Mouse (Mus musculus): ENCODE data around the gene 1110065P20Rik. TPM values are rescaled to one million over a fixed set of nuclear protein-coding genes. Genes with fewer than 3 reads are reported as not detected.

1110065P20Rik gene
- total RNA-seq, 4 experiments from 2014 or later: 45.1 to 51.4 (median 49.2) TPM

DNA sequence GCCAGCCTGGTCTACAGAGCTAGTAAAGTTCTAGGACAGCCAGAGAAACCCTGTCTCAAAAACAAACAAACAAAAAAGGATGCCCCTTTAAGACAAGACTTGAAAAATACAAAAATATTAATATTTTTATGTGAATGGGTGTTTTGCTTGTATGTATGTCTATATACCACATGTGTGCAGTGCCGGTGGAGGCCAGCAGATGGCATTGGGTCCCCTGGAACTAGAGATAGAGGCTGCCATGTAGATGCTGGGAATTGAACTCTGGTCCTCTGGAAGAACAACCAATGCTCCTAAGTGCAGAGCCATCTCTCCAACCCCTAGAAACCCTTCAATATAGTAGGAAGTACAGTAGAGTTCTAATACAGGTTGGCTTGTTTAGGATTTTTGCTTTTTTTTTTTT is 10.0 kb downstream of the 1110065P20Rik start:
- DNase-seq: no peak

- no peak for DNase-seq
Measured at GRCm38 (mm10) chr4:124838035-124838700, 12.8 kb downstream of the 1110065P20Rik start.

DNA sequence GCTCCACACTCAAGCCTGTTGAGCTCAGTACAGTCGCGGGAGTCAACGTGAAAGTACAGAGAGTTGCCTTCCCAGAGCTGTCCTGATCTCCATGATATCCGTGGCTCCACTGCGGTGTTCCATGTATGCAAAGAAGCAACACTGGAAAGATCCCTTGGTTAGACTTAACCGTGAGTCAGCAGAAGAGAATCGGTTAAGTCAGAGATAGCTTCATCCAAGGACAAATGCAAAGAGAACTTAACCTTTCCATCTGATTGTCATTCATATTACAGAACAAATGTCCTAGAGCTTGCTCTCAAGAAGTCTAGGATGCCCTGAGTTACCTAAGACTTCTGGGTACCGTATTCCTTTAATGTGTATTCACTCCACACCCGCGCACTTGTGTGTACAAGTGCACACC is 18.2 kb downstream of the 1110065P20Rik start:
- DNase-seq: no peak

GRCm38 (mm10) chr4:124829671-124830070 is 21.3 kb downstream of the 1110065P20Rik start:
- DNase-seq: no peak

DNA sequence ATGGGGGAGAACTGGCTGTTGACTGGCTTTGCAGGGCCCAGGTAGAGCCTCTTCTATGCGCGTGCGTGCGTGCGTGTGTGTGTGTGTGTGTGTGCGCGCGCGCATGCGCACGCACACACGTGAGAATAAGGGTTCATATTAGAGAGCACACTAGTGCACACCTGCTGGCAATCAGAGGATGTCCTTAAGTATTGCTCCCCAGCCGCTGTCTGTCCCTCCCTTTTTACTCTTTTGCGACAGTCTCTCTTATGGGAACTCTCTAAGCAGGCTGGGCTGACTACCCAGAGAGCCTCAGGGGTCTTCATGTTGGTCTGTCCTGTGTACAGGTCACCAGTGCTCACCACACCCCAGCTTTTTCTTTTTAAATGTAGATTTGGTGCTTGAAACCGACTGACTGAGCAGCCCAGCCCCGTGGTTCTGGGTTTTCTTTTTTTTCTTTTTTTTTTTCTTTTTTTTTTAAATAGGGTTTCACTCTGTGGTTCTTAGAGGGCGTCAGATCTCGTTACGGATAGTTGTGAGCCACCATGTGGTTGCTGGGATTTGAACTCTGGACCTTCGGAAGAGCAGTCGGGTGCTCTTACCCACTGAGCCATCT is 25.5 kb downstream of the 1110065P20Rik start:
- DNase-seq: no peak

GRCm38 (mm10) chr4:124824967-124825366 is 26.0 kb downstream of the 1110065P20Rik start:
- no peak for DNase-seq

DNA sequence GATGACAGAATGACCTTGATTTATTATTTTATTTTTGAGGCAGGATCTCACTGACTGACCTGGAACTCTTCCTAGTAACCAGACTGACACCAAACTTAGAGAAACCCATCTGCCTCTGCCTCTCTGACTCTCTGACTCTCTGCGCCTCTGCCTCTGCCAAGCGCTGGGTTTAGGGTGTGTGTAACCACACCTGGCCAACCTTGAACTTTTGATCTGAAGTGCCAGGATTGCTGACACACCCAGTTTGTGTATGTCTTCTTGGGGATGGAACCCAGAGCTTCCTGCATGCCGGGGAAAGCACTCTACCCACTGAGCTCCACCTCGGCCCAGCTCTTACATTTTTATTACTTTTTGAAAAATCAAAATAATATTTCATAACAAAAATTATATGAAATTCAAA is 32.2 kb downstream of the 1110065P20Rik start:
- DNase-seq: no peak

DNA sequence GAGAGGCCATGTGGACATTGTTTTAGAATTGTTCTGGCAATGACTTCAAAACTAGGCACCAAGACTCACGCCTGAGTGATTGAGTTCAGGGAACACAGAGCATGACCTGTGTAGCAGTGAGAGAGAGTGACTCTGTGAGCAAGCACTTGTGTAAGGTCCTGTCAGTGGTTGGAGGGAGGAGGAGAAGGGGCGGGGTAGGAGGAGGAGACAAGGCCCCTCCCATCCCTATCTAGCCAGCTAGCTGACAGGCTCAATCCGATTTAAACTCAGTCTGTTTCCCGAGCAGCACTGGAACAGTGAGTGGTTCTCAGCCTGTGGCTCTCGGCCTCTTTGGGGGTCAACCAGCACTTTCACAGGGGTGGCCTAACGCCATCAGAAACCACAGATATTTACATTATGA is 33.2 kb downstream of the 1110065P20Rik start:
- DNase-seq: peak; percentile 59

- no peak for DNase-seq
Measured at GRCm38 (mm10) chr4:124815901-124816300, 35.1 kb downstream of the 1110065P20Rik start.

- DNase-seq: no peak
Measured at GRCm38 (mm10) chr4:124811347-124811975, 39.5 kb downstream of the 1110065P20Rik start.

GRCm38 (mm10) chr4:124810056-124810455 is 40.9 kb downstream of the 1110065P20Rik start:
- DNase-seq: no peak

DNA sequence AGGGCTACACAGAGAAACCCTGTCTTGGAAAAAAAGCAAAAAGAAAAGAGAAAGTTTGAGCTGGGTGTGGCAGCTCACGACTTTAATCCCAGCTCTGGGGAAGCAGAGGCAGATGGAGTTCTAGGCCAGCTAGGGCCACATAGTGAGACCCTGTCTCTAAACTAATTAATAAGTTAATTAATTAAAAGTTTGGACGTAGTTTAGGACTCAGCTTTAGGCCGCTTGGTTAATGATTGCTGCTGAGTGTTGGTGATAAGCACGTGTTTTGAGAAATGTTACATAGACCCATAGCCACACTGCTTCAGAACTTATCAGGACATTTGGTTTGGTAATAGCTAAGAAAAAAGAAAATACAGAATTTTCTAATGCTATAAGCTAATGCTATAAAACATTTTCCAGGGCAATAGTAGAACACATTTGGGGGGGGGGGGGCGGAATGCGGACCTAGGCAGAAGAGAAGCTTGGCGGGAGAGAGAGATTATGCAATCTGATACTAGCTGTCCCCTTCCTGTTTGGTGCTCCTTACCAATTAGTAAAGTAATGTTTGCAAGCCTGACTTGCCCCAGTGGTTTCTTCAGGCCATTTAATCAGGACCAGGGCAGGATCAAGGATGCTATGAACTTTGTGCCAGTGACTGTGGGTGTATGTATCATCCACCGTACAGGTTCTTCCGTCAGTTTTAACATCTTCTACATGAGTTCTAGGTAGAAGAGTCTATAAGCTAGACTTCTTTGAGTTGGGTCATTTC is 41.7 kb downstream of the 1110065P20Rik start:
- no peak for DNase-seq

- no peak for DNase-seq
Measured at GRCm38 (mm10) chr4:124808511-124808910, 42.5 kb downstream of the 1110065P20Rik start.

DNA sequence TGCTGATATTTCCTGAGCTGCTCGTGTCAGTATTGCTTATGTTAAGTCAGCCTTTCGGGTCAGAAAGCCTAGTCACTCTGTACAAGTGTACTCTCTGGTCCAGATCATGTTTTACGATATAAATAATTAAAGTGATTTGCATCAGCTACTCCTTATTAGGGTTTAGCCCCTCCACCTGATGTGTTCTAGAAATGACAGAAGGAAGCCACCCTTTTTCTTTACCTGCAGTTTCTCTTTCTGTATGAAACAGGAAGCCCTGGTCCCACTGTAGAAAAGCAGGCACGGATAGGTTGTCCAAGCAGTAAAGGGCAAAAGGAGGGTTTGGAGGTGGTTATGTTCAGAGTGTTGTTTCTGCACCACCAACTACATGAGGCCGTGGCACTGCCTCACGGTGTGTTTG is 47.6 kb downstream of the 1110065P20Rik start:
- no peak for DNase-seq

DNA sequence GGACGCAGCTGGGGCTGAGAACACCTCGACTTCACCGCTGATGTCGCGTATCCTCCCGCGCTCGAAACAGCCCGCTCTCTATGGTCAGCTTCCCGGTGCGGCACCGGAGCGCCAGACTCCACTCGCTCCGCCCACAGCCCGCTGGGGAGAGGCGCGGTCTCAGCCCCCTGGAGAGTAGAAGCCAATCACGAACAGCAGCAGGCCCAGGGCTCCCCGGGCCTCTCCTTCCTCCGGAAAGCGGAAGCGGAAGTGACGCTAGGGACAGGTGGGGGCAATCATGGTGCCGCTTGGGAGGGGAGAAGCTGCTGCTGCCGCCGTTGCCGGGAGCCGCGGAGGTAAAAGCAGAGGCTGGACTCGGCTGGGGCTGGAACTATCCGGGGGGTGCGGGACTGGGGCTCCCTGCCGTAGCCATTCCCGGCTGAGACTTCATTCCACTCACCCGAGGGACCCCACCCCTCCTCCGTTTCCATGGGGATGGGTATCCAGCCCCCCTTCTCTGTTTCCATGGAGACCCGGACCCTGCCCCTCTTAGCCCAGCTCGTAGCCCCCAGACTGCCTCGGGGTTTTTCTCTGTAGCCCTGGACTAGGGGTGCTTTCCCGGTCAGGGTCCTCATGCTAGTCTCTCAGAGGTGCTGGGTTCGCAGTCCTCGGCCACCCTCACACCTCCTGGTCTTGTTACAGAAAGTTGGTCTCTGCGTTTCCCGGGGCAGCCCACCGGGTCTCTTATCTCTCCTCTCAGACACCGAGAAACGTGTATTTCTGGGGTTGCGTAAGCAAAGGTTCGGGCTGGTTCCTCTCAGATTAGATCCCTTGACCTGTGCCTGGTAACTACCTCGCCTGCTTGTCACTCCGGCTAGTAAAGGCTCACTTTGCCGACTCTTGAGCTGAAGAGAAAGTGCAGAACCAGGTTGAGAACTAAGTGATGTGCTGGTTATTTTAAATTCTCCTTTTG is 48.4 kb downstream of the 1110065P20Rik start:
- DNase-seq: peak; percentile 97

DNA sequence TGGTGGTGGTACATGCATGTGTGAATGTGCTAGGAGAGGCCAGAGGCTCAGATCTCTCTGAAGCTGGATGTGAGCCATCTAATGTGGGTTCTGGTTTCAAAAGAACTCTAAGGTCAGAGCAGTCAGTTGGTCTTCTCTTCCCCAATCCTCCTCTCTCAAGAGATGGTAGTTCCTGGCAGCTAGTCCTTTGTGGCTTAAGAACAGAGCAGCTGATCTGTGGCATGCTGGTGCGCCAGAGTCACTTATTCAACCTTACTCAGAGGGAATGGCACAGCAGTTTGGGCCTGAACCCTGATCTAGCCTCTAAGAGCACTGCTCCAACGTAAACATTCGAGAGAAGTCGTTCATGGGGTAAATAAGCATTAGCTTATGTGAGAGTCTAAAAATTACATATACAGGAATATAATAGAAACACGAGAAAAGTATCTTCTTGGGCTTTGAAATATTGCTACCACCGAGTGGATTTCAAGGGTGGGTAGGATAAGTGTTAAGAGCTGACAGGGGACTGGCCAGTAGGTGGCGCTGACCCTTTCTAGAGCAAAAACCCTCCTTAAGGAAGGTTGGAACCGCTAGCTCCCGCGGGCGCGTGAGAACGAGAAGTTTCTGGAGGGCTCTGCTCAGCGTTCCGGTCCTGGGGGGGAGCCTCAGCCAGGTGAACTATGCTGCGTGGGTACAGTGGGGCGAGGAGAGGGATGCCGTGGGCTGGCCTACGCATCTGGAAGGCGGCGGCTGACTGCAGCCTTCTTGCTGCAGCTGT is 49.3 kb downstream of the 1110065P20Rik start, which contains the start of gene Mtf1:
Mtf1 (plus strand) TSS at position 553 of the 757 bp plus-strand sequence.
- DNase-seq: peak; percentile 71

Other genes starting within 250 kb of the 1110065P20Rik start
- gene 3100002H09Rik, start 240.4 kb downstream of the 1110065P20Rik start, total RNA-seq (2022): not detected
- gene Pou3f1, start 194.4 kb downstream of the 1110065P20Rik start, total RNA-seq (2022): under 1 TPM; 0.06 to 0.15 (median 0.11) TPM
- 10 to 100 TPM; 31.2 to 40.7 (median 34.4) TPM for gene Utp11, start 157.6 kb downstream of the 1110065P20Rik start, total RNA-seq (2022)
- 10 to 100 TPM in 2 of 4 experiments, 1 to 10 TPM in 2; 5.5 to 12.8 (median 8.9) TPM for gene Fhl3, start 150.5 kb downstream of the 1110065P20Rik start, total RNA-seq (2022)
- gene Sf3a3, start 136.4 kb downstream of the 1110065P20Rik start, total RNA-seq (2022): 10 to 100 TPM; 33.5 to 42.5 (median 37.2) TPM
- 10 to 100 TPM; 24.9 to 36.2 (median 29.7) TPM for gene Inpp5b, start 109.3 kb downstream of the 1110065P20Rik start, total RNA-seq (2022)
- 10 to 100 TPM; 24.8 to 33.8 (median 28.5) TPM for gene Mtf1, start 49.1 kb downstream of the 1110065P20Rik start, total RNA-seq (2022)
- 10 to 100 TPM; 40.9 to 53.4 (median 43.2) TPM for gene Yrdc, start 517 bp downstream of the 1110065P20Rik start, total RNA-seq (2022)
- 1 to 10 TPM; 6.4 to 7.2 (median 6.8) TPM for gene Maneal, start 11.0 kb upstream of the 1110065P20Rik start, total RNA-seq (2022)
- 1 to 10 TPM; 2.9 to 4.3 (median 3.8) TPM for gene Epha10, start 29.7 kb upstream of the 1110065P20Rik start, total RNA-seq (2022)
- 10 to 100 TPM; 13.8 to 22.7 (median 21.0) TPM for gene 9930104L06Rik, start 85.9 kb upstream of the 1110065P20Rik start, total RNA-seq (2022)
- 1 to 10 TPM; 1.9 to 3.2 (median 2.2) TPM for gene Cdca8, start 88.1 kb upstream of the 1110065P20Rik start, total RNA-seq (2022)
- gene Rspo1, start 135.2 kb upstream of the 1110065P20Rik start, total RNA-seq (2022): 1 to 10 TPM; 4.4 to 6.3 (median 6.0) TPM
- gene Gnl2, start 165.4 kb upstream of the 1110065P20Rik start, total RNA-seq (2022): 10 to 100 TPM; 40.2 to 71.5 (median 55.5) TPM
- under 1 TPM in 2 of 4 experiments, not detected in 2; 0.13 to 0.14 TPM for gene Dnali1, start 214.5 kb upstream of the 1110065P20Rik start, total RNA-seq (2022)
- 10 to 100 TPM; 17.2 to 20.1 (median 19.5) TPM for gene Snip1, start 215.5 kb upstream of the 1110065P20Rik start, total RNA-seq (2022)
- 10 to 100 TPM; 24.8 to 35.4 (median 32.6) TPM for gene Meaf6, start 233.9 kb upstream of the 1110065P20Rik start, total RNA-seq (2022)

Data from adrenal gland, adult 8-10 months (tissue).